Mouse (Mus musculus): Measurements from ENCODE around the gene Lrrc27.

DNA sequence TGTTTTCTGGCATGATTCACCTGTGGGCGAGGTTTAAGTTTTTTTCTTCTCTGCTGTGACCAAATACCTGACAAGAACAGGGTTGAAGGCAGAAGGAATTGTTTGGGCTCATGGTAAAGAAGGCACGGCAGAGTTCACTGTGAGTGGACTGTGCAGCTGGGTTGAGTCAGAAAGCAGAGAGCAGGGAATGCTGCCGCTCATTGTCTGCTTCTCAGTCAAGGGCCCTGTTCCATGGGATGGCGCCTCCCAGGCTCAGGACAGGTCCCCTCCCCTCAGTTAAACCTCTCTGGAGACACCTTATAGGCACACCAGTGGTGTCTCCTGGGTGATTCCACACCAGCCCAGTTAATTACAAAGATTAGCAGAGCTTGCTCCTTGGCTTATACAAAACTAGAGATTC lies 9.6 kb downstream of the Lrrc27 start:
- no peak for TF ChIP-seq ZNF384 (IDR thresholded peaks at IDR 0.05; ENCODE audit: low read depth, low read length)
- no peak for TF ChIP-seq CHD2 (IDR thresholded peaks at IDR 0.05; ENCODE audit: low read depth, low read length)
